Mouse (Mus musculus) liver, postnatal 0 days (tissue): ENCODE measurements around the gene Habp2.

Experiments used
- CTCF ChIP-seq: sonication (generic); IDR thresholded peaks from 2 replicates; pipeline ENCODE4 v1.5.1; 2016; ENCODE audit warnings: antibody characterized with exemption, low read depth
- EP300 ChIP-seq: IDR thresholded peaks from 2 replicates; pipeline ENCODE4 v1.6.1; 2016; ENCODE audit warnings: antibody characterized with exemption, low read depth, mild to moderate bottlenecking

DNA sequence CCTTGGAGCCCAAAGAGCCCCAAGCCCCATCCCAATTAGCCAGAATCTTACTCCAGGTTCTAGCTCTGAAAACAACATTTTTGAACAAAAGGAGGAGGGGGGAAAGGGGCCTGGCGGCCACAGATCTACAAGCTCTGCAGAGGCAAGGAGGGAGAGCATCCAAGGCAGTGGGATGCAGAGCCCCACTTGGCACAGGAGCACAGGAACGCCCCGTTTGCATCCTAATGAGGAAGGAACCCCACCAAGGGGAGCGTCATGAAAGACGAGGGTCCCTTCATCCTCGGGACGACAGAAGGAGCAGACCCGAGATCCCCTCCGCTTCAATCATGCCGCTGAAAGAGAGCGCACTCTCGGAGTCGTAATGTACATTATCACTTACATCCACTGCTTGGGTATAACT, 59.8 kb downstream of the Habp2 start:
- TF ChIP-seq EP300 = no peak
- no peak for TF ChIP-seq CTCF
